Mouse (Mus musculus) lung, embryonic 14.5 days (tissue): ENCODE measurements at regions not wholly inside any gene's neighbourhood (a gene's known extent, or its start where the extent isn't known, plus 50 kb on each side); places are given as distances from the start of the nearest gene placed in this dataset.
"Not testable (repeated sequence)": the region's sequence is repeated elsewhere in the genome, so short reads cannot be mapped to it uniquely, and the experiment has no call there.

Source experiments
- ATAC-seq: fragments of 200-750 bp; cut with Nextera tagmentation; 2 replicates; pipeline ENCODE4 v1.8.0; 2017; ENCODE audit warnings: mild to moderate bottlenecking, moderate TSS enrichment, moderate library complexity; ENCODE audit not compliant: insufficient read depth
- DNase-seq: peaks from one replicate; pipeline ENCODE4 v3.0.0-alpha.2; 2015
- H3K27ac ChIP-seq: fragments of 300-500 bp; sonication (generic); 2 replicates; pipeline ENCODE4 v1.5.1; 2014; ENCODE audit warnings: low read depth, mild to moderate bottlenecking, moderate library complexity
- H3K27me3 ChIP-seq: fragments of 300-500 bp; sonication (generic); 2 replicates; pipeline ENCODE4 v1.6.1; 2014; ENCODE audit warnings: low read length, control low read depth; ENCODE audit not compliant: insufficient read depth
- H3K36me3 ChIP-seq: fragments of 300-500 bp; sonication (generic); 2 replicates; pipeline ENCODE4 v1.6.1; 2014; ENCODE audit warnings: control low read depth; ENCODE audit not compliant: insufficient read depth
- H3K4me1 ChIP-seq: fragments of 300-500 bp; sonication (generic); 2 replicates; pipeline ENCODE4 v1.6.1; 2014; ENCODE audit warnings: antibody characterized with exemption, control low read depth; ENCODE audit not compliant: insufficient read depth
- H3K4me2 ChIP-seq: fragments of 300-500 bp; sonication (generic); 2 replicates; pipeline ENCODE4 v1.6.1; 2014; ENCODE audit warnings: mild to moderate bottlenecking
- H3K4me3 ChIP-seq: fragments of 300-500 bp; sonication (generic); 2 replicates; pipeline ENCODE4 v1.5.1; 2014; ENCODE audit warnings: low read depth, low read length
- H3K9ac ChIP-seq: fragments of 300-500 bp; sonication (generic); 2 replicates; pipeline ENCODE4 v1.6.1; 2014
- H3K9me3 ChIP-seq: fragments of 300-500 bp; sonication (generic); 2 replicates; pipeline ENCODE4 v1.6.1; 2016; ENCODE audit warnings: low read depth, low read length, control low read depth
- CTCF ChIP-seq: IDR thresholded peaks from 2 replicates; pipeline ENCODE4 v1.5.1; 2016; ENCODE audit warnings: antibody characterized with exemption, low read depth
- whole genome bisulfite sequencing: fragments of 180-500 bp; shearing (Covaris S2); extraction: QIAGEN DNeasy Blood & Tissue Kit; methylation state at CpG from one replicate; pipeline ENCODE4 v1.1.7; 2014; 5-methylcytosine and 5-hydroxymethylcytosine counted together

GRCm38 (mm10) chr1:23034271-23034670, 67.8 kb downstream of the 4933415F23Rik start:
- H3K4me1 ChIP-seq, result no peaks in the 10 kb centered on the region
- H3K27ac ChIP-seq, result no peak overlapping the region
- H3K4me3 ChIP-seq, result no peak overlapping the region
- H3K4me2 ChIP-seq, result no peak overlapping the region
- no peaks in the 10 kb centered on the region for H3K9me3 ChIP-seq
- H3K27me3 ChIP-seq, result no peaks in the 10 kb centered on the region
- 64% methylated on average over 3 of the region's 3 CpGs for WGBS
- no peak for TF ChIP-seq CTCF
- ATAC-seq, result no peak
- no peaks in the 10 kb centered on the region for H3K36me3 ChIP-seq
- DNase-seq, result no peak
- no peak overlapping the region for H3K9ac ChIP-seq

GRCm38 (mm10) chr1:23023536-23023935, 78.5 kb downstream of the 4933415F23Rik start:
- WGBS, result 82% methylated on average over 3 of the region's 3 CpGs
- ATAC-seq, result no peak

DNA sequence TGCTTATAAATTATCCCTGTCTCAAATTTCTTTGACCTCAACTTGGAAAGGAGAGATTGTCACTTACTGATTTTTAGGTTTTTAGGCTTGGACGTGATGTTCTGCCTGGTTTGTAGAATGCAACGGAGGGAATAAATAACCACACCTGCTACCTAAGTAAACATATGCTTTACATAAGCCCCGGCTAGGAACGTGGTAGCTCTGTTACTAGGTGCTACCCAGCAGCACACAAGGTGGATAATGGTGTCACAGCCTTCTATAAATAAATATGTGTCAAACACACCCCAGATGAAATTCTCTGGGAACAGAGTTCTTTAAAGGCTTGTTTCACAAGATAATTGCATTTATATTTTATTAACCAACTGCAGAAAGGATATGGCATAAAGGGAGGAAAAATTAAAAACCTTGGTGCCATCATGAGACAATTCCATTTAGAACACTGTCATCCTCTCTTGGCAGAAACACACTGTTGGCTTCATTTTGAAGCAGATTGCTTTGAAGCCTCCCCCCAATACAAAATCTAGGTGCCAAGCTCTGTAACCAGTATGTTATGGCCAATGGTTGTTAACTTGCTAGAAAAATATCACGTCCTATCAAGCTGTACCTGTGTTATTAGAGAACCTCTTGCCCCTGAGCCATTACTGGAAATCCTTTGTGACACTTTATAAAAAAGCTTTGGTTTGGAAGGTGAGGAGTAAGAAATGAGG, 94.1 kb downstream of the 4933415F23Rik start:
- DNase-seq (no peak), ATAC-seq (no peak)
- no peak overlapping the region for H3K27ac ChIP-seq
- H3K9me3 ChIP-seq, result no peaks in the 10 kb centered on the region
- no peak overlapping the region for H3K9ac ChIP-seq
- no peak for TF ChIP-seq CTCF
- 38% methylated on average over 5 of the region's 5 CpGs for WGBS
- no peak overlapping the region for H3K4me3 ChIP-seq
- H3K36me3 ChIP-seq, result no peaks in the 10 kb centered on the region
- no peaks in the 10 kb centered on the region for H3K27me3 ChIP-seq
- H3K4me1 ChIP-seq, result no peaks in the 10 kb centered on the region
- H3K4me2 ChIP-seq, result no peak overlapping the region

More at GRCm38 (mm10) chr1:23023536-23023935, 78.5 kb downstream of the 4933415F23Rik start:
- TF ChIP-seq CTCF, result no peak
- H3K36me3 ChIP-seq, result no peaks in the 10 kb centered on the region
- no peak overlapping the region for H3K9ac ChIP-seq
- no peak overlapping the region for H3K27ac ChIP-seq
- no peak overlapping the region for H3K4me3 ChIP-seq
- H3K4me1 ChIP-seq, result no peaks in the 10 kb centered on the region
- H3K9me3 ChIP-seq, result no peaks in the 10 kb centered on the region
- no peak for DNase-seq
- H3K4me2 ChIP-seq, result no peak overlapping the region
- no peaks in the 10 kb centered on the region for H3K27me3 ChIP-seq

GRCm38 (mm10) chr1:23004882-23005281, 97.2 kb downstream of the 4933415F23Rik start:
- Histone ChIP-seq H3K9me3 (no peaks in the 10 kb centered on the region), H3K4me3 (no peak overlapping the region), H3K27me3 (no peaks in the 10 kb centered on the region), H3K4me2 (no peak overlapping the region), H3K36me3 (no peaks in the 10 kb centered on the region), H3K27ac (no peak overlapping the region), H3K4me1 (no peaks in the 10 kb centered on the region), H3K9ac (no peak overlapping the region)
- WGBS, result 80% methylated on average over 5 of the region's 5 CpGs
- ATAC-seq, result no peak
- no peak for TF ChIP-seq CTCF
- DNase-seq, result no peak

GRCm38 (mm10) chr1:22996665-22997064, 105.4 kb downstream of the 4933415F23Rik start:
- no peak overlapping the region for H3K9ac ChIP-seq
- ATAC-seq (no peak), DNase-seq (no peak)
- WGBS, result 53% methylated on average over 2 of the region's 2 CpGs
- no peaks in the 10 kb centered on the region for H3K4me1 ChIP-seq
- H3K4me3 ChIP-seq, result no peak overlapping the region
- H3K27me3 ChIP-seq, result no peaks in the 10 kb centered on the region
- H3K4me2 ChIP-seq, result no peak overlapping the region
- H3K27ac ChIP-seq, result no peak overlapping the region
- H3K9me3 ChIP-seq, result no peaks in the 10 kb centered on the region
- no peak for TF ChIP-seq CTCF
- H3K36me3 ChIP-seq, result no peaks in the 10 kb centered on the region

DNA sequence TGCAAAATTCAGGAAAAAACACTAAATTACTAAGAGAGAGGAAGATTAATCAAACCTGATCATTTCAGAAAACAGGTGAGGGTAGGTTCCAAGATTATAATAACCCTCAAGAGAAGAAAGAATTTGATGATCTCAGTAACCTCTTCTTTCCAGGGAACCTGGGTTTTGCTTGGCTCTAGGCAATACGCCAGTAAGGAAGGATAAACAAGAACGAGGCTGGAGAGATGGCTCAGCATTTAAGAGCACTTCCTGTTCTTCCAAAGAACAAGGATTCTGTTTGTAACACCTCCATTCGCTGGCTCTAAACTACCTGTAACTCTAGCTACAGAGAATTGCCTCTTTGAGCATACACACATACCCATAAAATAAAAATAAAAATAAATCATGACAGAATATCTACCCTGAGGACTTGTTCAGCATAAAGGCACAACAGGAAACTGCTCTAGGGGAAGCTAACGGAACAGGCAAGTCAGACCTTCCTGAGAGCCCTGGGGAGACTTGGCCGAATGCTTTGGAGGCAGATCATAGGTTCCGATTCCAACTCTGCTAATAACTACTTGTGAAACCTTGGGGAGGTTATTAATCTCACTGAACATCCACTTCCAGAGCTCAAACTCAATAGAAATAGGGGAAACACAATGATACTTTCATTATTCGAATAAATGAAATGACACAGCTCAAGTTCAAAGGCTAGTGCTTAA, 112.4 kb downstream of the 4933415F23Rik start:
- H3K27me3 ChIP-seq, result no peaks in the 10 kb centered on the region
- no peak overlapping the region for H3K4me3 ChIP-seq
- H3K27ac ChIP-seq, result no peak overlapping the region
- DNase-seq (no peak), ATAC-seq (no peak)
- no peaks in the 10 kb centered on the region for H3K4me1 ChIP-seq
- TF ChIP-seq CTCF, result no peak
- H3K36me3 ChIP-seq, result no peaks in the 10 kb centered on the region
- WGBS, result 63% methylated on average over 7 of the region's 7 CpGs
- H3K9ac ChIP-seq, result no peak overlapping the region
- H3K4me2 ChIP-seq, result no peak overlapping the region
- H3K9me3 ChIP-seq, result no peaks in the 10 kb centered on the region

GRCm38 (mm10) chr1:22987521-22987920, 114.5 kb downstream of the 4933415F23Rik start:
- H3K9me3 ChIP-seq, result no peaks in the 10 kb centered on the region
- no peaks in the 10 kb centered on the region for H3K4me1 ChIP-seq
- H3K27ac ChIP-seq, result no peak overlapping the region
- H3K27me3 ChIP-seq, result no peaks in the 10 kb centered on the region
- no peak overlapping the region for H3K4me3 ChIP-seq
- ATAC-seq, result no peak
- no peak overlapping the region for H3K4me2 ChIP-seq
- no peaks in the 10 kb centered on the region for H3K36me3 ChIP-seq
- DNase-seq, result no peak
- TF ChIP-seq CTCF, result no peak
- WGBS, result 75% methylated on average over 2 of the region's 2 CpGs
- H3K9ac ChIP-seq, result no peak overlapping the region

- H3K27ac ChIP-seq, H3K36me3 ChIP-seq, DNase-seq, H3K27me3 ChIP-seq, H3K9ac ChIP-seq, H3K4me2 ChIP-seq, H3K4me1 ChIP-seq, H3K4me3 ChIP-seq, H3K9me3 ChIP-seq, ATAC-seq: not testable (repeated sequence)
Measured at GRCm38 (mm10) chr1:22984276-22984675, 117.8 kb downstream of the 4933415F23Rik start.
